Mouse (Mus musculus) thymus, adult 2 months (tissue): ENCODE results near the gene Msi2. TPM values are rescaled to one million over a fixed set of nuclear protein-coding genes. Genes with fewer than 3 reads are reported as not detected.

ENCODE experiments used
- DNase-seq: peaks from one replicate; pipeline ENCODE4 v3.0.0; 2021
- H3K27ac ChIP-seq: fragments of 200-500 bp; 2 replicates; pipeline ENCODE4 v1.5.1; 2012; ENCODE audit warnings: low read length, control low read depth; ENCODE audit not compliant: control insufficient read depth, insufficient read depth
- H3K27me3 ChIP-seq: fragments of 200-500 bp; 2 replicates; pipeline ENCODE4 v1.6.1; 2012; ENCODE audit warnings: mild to moderate bottlenecking, low read length, moderate library complexity, mixed read lengths; ENCODE audit not compliant: control insufficient read depth, insufficient read depth
- H3K36me3 ChIP-seq: fragments of 200-500 bp; 2 replicates; pipeline ENCODE4 v1.6.1; 2012; ENCODE audit warnings: mild to moderate bottlenecking, low read length, moderate library complexity; ENCODE audit not compliant: control insufficient read depth, insufficient read depth
- H3K4me1 ChIP-seq: fragments of 200-500 bp; replicated peaks from 2 replicates; pipeline ENCODE4 v1.6.1; 2012; ENCODE audit warnings: low read length; ENCODE audit not compliant: control insufficient read depth, insufficient read depth
- H3K4me3 ChIP-seq: fragments of 200-500 bp; 2 replicates; pipeline ENCODE4 v1.5.1; 2012; ENCODE audit warnings: mild to moderate bottlenecking, low read length, control low read depth, moderate library complexity; ENCODE audit not compliant: control insufficient read depth, insufficient read depth
- CTCF ChIP-seq: fragments of 200-500 bp; IDR thresholded peaks from 2 replicates; pipeline ENCODE4 v1.5.1; 2012; ENCODE audit warnings: mild to moderate bottlenecking, control low read depth, low read length, moderate library complexity, borderline replicate concordance; ENCODE audit not compliant: control insufficient read depth, poor library complexity, insufficient read depth; ENCODE audit errors: extremely low read depth
- POLR2A ChIP-seq: fragments of 200-500 bp; IDR thresholded peaks from 2 replicates; pipeline ENCODE4 v1.6.1; 2012; ENCODE audit warnings: mild to moderate bottlenecking, low read length, control low read depth, moderate library complexity; ENCODE audit not compliant: control insufficient read depth, poor library complexity, insufficient read depth; ENCODE audit errors: extremely low read depth
- WGBS: fragments of 180-500 bp; shearing (Covaris S2); methylation state at CpG from one replicate; pipeline ENCODE4 v1.1.7; 2018; 5-methylcytosine and 5-hydroxymethylcytosine counted together
- polyA plus RNA-seq: library from polyadenylated mRNA; depleted of rRNA; stranded (reverse); fragments of >200 nt; gene quantifications from 2 replicates; pipeline ENCODE4 v1.2.3, GENCODE M21; 2012

Msi2 gene
- polyA plus RNA-seq, 1 experiment = 51.3 TPM

GRCm38 (mm10) chr11:88677350-88677749, 41.0 kb downstream of the Msi2 start:
- WGBS = 92% methylated on average over 7 of the region's 7 CpGs

DNA sequence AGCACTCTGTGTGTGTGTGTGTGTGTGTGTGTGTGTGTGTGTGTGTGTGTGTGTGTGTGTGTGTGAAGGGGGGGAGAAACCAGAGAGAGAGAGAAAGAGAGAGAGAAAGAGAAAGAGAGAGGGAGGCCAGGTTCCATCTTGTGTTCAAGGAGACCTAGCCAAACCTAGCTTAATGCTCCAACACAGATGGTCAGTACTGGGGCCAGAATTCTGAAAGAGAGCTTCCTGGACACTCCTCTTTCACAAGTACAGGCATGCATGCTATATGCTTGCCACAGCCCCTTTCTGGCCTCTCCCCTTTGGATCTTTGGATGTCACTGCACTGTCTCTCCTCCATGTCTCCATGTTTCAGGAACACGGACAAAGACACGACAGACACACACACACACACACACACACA, 41.7 kb downstream of the Msi2 start:
- TF ChIP-seq POLR2A = no peak
- no peak for TF ChIP-seq CTCF
- WGBS = 89% methylated on average over 2 of the region's 2 CpGs
- no peaks in the 10 kb centered on the region for H3K27me3 ChIP-seq
- no peak overlapping the region for H3K4me3 ChIP-seq
- H3K36me3 ChIP-seq = 0 out of 2 replicates have a peak, but pooled peaks cover 6% of the 10 kb centered on the region
- no peak for DNase-seq
- H3K27ac ChIP-seq = no peak overlapping the region
- H3K4me1 ChIP-seq = peaks cover 2% of the 10 kb centered on the region; the same call in 1 of the 2 replicates

More at GRCm38 (mm10) chr11:88677350-88677749, 41.0 kb downstream of the Msi2 start:
- Histone ChIP-seq H3K36me3 (0 out of 2 replicates have a peak, but pooled peaks cover 5% of the 10 kb centered on the region), H3K4me1 (peaks cover 2% of the 10 kb centered on the region; the same call in 1 of the 2 replicates), H3K4me3 (no peak overlapping the region), H3K27ac (no peak overlapping the region), H3K27me3 (no peaks in the 10 kb centered on the region)
- no peak for DNase-seq
- no peak for TF ChIP-seq POLR2A
- TF ChIP-seq CTCF = no peak

- WGBS = 92% methylated on average over 18 of the region's 18 CpGs
- H3K4me3 ChIP-seq = no peak overlapping the region
- H3K27me3 ChIP-seq = no peaks in the 10 kb centered on the region
- DNase-seq = no peak
- H3K36me3 ChIP-seq = 0 out of 2 replicates have a peak, but pooled peaks cover 6% of the 10 kb centered on the region
- H3K27ac ChIP-seq = no peak overlapping the region
- no peak for TF ChIP-seq CTCF
- no peak for TF ChIP-seq POLR2A
- no peaks in the 10 kb centered on the region for H3K4me1 ChIP-seq
Observed at GRCm38 (mm10) chr11:88675526-88676353, 42.6 kb downstream of the Msi2 start.

DNA sequence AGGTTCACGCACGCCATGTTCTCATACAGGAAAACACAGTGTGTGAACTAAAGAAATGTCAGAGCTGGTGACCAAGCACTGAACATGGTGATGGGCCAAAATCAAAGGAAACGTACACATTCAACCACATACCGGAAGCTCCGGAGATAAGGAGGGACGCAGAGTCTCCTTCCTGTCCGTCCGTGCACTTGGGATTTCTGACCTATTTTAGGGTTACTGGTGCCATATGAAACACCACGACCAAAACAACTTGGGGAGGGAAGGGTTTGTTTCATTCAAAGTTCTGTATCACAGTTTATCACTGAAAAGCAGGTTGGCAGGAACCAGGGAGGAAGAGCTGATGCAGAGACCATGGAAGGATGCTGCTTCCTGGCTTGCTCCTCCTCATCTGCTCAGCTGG, 44.2 kb downstream of the Msi2 start:
- no peak overlapping the region for H3K27ac ChIP-seq
- no peaks in the 10 kb centered on the region for H3K4me1 ChIP-seq
- H3K27me3 ChIP-seq = no peaks in the 10 kb centered on the region
- DNase-seq = no peak
- no peak for TF ChIP-seq POLR2A
- TF ChIP-seq CTCF = no peak
- 96% methylated on average over 9 of the region's 9 CpGs for WGBS
- H3K4me3 ChIP-seq = no peak overlapping the region
- 0 out of 2 replicates have a peak, but pooled peaks cover 6% of the 10 kb centered on the region for H3K36me3 ChIP-seq

- H3K27me3 ChIP-seq = no peaks in the 10 kb centered on the region
- H3K4me3 ChIP-seq = no peak overlapping the region
- H3K27ac ChIP-seq = no peak overlapping the region
- peaks cover 13% of the 10 kb centered on the region; the same call in 1 of the 2 replicates for H3K36me3 ChIP-seq
- WGBS = 98% methylated on average over 5 of the region's 5 CpGs
- no peak for TF ChIP-seq CTCF
- no peak for TF ChIP-seq POLR2A
- DNase-seq = no peak
- H3K4me1 ChIP-seq = no peaks in the 10 kb centered on the region; the same call in 1 of the 2 replicates
Observed at GRCm38 (mm10) chr11:88670925-88671324, 47.4 kb downstream of the Msi2 start.

- Histone ChIP-seq H3K4me3 (no peak overlapping the region), H3K4me1 (peaks cover 4% of the 10 kb centered on the region; the same call in 1 of the 2 replicates), H3K27me3 (no peaks in the 10 kb centered on the region), H3K27ac (no peak overlapping the region), H3K36me3 (peaks cover 13% of the 10 kb centered on the region; the same call in 1 of the 2 replicates)
- DNase-seq = no peak
- TF ChIP-seq POLR2A (no peak), CTCF (no peak)
- WGBS = 96% methylated on average over 7 of the region's 7 CpGs
Observed at GRCm38 (mm10) chr11:88669106-88669505, 49.2 kb downstream of the Msi2 start.

- Histone ChIP-seq H3K4me1 (peaks cover 4% of the 10 kb centered on the region; the same call in 1 of the 2 replicates), H3K36me3 (peaks cover 13% of the 10 kb centered on the region; the same call in 1 of the 2 replicates), H3K4me3 (no peak overlapping the region), H3K27me3 (no peaks in the 10 kb centered on the region), H3K27ac (no peak overlapping the region)
- TF ChIP-seq CTCF (no peak), POLR2A (no peak)
- DNase-seq = no peak
- WGBS = 97% methylated on average over 14 of the region's 14 CpGs
Observed at GRCm38 (mm10) chr11:88668345-88668744, 50.0 kb downstream of the Msi2 start.
